Mouse (Mus musculus): Measurements from ENCODE around the gene Evi2.

DNA sequence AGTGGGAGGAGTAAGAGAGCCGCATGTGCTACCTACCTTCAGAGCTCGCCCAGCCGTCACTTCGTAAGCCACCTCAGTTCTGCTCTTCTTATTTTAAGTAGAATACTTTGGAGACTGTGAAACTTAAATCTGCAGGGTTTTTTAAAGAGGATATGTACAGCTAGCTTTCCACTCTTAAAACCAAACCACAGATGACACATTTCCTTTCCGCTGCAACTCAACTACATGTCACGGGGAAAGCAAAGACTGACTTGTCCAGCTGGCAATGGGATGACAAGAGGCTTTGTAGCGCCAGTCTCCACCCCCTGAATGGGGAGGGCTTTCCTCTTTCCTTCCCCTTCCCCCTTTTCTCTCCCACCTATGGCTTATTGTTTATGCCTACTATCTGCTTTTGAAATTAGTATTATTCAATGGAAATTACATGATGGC is at the start of gene Evi2, which contains the start of gene Evi2a:
- TF ChIP-seq POLR2A (IDR thresholded peaks at IDR 0.05; ENCODE audit: borderline replicate concordance, extremely low read depth, low read depth, low read length) (no peak), CTCF (IDR thresholded peaks at IDR 0.05; ENCODE audit: insufficient read depth, low read length) (no peak)

Data from lung, adult 2 months (tissue).